Mouse (Mus musculus) c-Kit-positive CD71-positive TER-119-positive erythroid progenitor cells, embryonic 14.5 days (primary cell): ENCODE results near the gene Nr0b2.

ENCODE experiments used
- DNase-seq: peaks from one replicate; pipeline ENCODE4 v3.0.0-alpha.2; 2013; ENCODE audit warnings: low spot score

The Nr0b2 gene

GRCm38 (mm10) chr4:133561622-133562021, 8.4 kb downstream of the Nr0b2 start:
- DNase-seq, result no peak

DNA sequence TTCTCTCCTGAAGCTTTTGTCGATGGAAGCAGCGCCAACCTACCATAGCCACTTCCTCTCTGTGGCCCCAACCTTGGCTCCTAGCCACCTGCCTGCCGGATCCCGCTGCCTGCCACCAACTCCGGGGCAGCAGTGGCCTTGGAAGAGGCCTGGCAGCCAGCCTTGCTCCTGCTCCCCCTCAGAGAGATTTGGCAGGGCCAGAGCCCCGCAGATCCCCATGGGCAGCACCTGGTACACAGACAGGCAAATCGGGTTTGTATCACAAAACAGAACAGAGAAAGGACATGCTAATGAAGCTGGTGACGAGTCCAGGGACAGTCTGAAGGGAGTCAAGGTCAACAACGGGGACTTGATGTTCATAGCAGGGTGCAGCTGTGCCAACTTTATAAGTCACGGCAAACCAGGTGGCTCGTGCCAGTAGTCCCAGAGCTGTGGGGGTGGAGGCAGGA, 10.0 kb downstream of the Nr0b2 start:
- DNase-seq, result no peak

- DNase-seq, result no peak
These were observed 14.1 kb downstream of the Nr0b2 start for GRCm38 (mm10) chr4:133567251-133567650.

DNA sequence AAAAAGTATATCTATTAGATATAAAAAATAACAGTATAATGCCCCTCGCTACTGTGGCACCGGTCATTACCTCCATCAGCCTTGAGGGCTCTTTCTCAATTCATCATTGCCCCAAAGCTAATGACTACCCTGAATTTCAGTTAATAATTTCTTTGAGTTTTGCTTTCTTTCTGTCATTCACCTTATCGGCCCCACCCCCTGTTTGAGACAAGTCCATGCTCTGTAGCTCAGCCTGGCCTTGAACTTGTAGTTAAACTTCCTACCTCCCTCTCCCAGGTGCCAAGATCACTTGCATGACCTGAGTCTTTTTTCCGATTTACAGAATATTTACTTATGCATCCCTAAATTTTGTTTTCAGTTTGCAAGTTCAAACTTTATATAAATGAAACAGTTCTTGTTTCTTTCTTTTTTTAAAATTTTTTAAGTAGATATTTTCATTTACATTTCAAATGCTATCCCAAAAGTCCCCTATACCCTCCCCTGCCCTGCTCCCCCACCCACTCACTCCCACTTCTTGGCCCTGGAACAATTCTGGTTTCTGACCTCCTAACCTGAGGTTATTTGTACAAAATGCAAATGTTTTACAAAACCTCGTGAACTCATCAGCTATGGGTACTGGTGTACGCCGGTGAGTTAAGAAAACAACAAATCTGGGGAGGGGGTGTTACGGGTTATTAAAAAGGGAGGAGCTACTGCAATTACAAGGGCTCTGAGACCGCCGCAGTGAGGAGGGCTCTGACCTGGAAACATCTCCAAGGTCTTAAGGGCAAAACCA, 16.3 kb downstream of the Nr0b2 start:
- no peak for DNase-seq

GRCm38 (mm10) chr4:133570066-133570466, 16.9 kb downstream of the Nr0b2 start:
- no peak for DNase-seq

GRCm38 (mm10) chr4:133574070-133574842, 21.1 kb downstream of the Nr0b2 start, which contains the start of gene Gpatch3:
Gpatch3 (plus strand) TSS chr4:133574745.
- peak; percentile 90 for DNase-seq

GRCm38 (mm10) chr4:133574843-133575202, 21.6 kb downstream of the Nr0b2 start:
- DNase-seq, result no peak

DNA sequence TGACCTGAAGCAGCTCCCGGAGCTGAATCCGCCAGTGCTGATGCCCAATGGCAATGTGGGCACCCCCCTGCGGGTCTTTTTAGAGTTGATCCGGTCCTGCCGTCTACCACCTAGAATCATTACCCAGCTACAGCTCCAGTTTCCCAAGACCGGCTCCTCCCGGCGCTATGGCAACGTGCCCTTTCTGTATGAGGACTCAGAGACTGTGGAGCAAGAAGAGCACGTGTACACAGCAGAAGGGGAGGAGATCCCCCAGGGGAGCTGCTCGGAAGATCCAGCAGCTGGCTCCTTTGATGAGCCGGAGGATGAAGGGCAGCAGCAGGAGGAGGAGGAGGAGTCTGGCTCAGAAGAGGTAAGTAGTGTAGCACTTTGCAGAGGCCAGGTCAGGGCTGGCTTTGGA, 24.8 kb downstream of the Nr0b2 start:
- DNase-seq, result no peak

GRCm38 (mm10) chr4:133583690-133584058, 30.5 kb downstream of the Nr0b2 start:
- no peak for DNase-seq

- DNase-seq, result peak; percentile 80
These were observed 31.1 kb downstream of the Nr0b2 start, which contains the start of gene Gpn2 for GRCm38 (mm10) chr4:133584059-133584951. Gpn2 (plus strand) TSS chr4:133584362.

DNA sequence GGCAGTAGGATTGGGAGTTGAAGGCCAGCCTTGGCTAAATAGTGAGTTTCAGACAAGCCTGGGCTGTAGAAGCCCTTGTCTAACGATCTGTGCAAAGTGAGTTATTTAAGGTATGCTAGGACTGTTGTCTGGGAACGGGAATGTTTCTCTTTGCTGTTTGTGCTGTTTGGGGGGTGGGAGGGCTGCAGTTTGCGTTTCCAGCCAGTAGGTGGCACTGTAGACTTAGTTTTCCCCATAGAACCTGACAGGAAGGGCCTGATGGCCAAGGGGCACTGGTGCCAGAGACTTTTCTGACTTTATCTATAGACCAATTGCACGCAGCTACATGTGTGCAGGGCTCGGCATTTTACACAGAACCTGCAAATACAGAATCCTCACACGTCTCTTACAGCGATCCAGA, 39.4 kb downstream of the Nr0b2 start:
- peak; percentile 60 for DNase-seq

DNA sequence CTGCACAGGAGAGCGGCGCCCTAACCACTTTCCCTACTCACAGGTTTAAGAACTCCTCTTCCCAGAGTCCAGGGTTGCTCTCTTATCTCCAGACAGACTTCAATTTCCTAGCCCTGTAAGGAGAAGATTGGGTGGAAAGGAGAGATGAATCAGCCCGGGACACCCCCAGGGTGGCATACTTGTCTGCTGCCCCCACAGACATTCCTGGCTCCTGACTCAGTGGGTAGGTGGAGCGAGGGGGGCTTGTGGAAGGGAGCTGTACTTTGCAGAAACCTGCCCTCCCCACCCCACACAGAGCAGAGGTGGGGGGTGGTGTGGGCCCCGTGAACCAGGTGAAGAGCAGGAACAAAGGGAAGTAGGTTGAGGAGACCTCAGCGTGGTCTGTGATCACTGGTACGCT, 42.4 kb downstream of the Nr0b2 start:
- no peak for DNase-seq

- DNase-seq, result no peak
These were observed 42.9 kb downstream of the Nr0b2 start for GRCm38 (mm10) chr4:133596084-133596483.

DNA sequence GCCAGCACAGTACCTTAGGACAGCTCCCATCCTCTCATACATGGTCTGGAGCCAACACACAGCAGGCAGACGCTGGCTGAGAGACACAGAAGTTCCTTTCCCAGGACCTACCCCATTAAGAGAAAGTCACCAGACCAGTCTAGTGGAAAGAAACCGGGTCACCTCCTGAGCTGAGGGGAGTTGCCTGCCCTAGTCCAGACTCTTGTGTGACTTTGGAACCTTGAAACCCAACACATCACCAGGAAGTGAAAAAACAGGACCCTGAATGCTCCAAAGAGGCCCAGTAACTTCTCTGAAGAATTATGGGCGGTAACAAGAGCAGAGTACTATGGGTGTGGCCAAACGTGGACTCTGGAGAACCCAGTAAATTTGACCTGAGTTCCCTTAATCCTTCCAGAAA, 45.4 kb downstream of the Nr0b2 start:
- no peak for DNase-seq

- DNase-seq, result no peak
These were observed 45.9 kb downstream of the Nr0b2 start for GRCm38 (mm10) chr4:133599116-133599515.

DNA sequence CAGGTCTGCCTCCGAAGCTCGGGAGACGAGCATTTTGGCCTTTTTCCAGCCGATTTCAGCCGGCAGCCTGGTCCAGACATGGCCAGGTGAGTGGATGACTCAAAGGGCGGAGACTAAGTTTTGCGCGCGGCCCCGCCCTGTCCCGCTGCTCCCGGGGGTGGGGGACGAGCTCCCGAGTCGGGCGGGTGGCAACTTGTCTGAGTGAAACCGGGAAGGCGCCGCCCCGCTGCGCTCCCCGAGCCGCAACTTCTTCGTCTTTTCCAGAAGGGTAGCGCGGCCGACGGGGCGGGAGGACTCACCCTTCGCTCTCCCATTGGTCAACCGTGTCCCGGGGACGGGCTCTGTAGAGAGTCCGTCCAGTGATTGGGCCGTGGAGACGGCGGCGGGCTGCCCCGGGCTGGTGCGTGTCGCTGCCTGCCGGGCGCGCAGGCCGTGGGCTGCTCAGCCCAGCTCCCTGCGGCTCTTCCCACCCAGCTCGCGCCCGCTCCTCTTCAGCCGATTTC, 46.4 kb downstream of the Nr0b2 start:
- DNase-seq, result peak; percentile 80

GRCm38 (mm10) chr4:133600306-133600705, 47.1 kb downstream of the Nr0b2 start:
- no peak for DNase-seq

GRCm38 (mm10) chr4:133601721-133602218, 48.6 kb downstream of the Nr0b2 start, which contains the start of gene Sfn:
Sfn (minus strand) TSS chr4:133602168.
- DNase-seq, result no peak

- DNase-seq, result no peak
These were observed 49.9 kb downstream of the Nr0b2 start for GRCm38 (mm10) chr4:133603056-133603455.

DNA sequence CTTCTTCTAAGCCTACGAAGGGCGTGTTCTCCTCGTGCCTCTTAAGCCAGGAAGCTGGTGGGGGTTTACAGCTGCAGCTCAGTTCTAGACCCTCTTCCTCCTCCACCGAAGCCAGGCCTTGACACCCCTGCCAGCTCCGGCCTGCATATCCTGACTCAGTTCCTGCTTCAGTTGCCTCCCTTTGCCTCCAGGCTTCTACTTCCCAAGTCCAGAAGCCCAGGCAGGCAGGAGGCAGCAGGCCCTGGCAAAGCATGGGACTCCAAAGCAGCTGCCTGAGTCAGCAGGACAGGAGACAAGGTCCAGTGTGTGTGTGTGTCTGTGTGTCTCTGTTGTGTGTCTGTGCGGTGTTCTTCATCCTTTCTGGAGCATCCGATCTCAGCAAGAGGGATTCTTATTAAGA, 51.0 kb downstream of the Nr0b2 start:
- no peak for DNase-seq

GRCm38 (mm10) chr4:133604856-133605255, 51.7 kb downstream of the Nr0b2 start:
- no peak for DNase-seq

DNA sequence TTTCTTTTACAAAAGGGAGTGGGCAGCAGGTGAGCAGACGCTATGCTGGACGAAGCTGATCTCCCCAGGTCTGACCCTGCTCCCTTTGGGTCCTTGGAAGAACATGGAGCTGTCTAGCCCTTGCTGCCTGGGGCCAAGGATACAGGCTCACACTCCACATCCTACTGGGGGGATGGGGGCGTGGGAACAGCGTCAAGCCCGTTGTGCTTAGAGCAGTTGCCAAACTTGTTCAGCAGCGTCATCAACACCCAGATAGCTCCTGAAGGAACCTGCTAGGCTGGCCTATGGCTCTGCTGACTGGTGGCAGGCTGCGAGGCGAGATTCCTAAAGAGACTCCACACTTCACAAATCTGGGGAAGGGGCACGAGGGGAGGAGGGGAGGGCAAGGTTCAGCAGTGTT, 52.2 kb downstream of the Nr0b2 start:
- no peak for DNase-seq
